ENCODE assay signal across 9 mouse cellular contexts in the genomic region with DNA sequence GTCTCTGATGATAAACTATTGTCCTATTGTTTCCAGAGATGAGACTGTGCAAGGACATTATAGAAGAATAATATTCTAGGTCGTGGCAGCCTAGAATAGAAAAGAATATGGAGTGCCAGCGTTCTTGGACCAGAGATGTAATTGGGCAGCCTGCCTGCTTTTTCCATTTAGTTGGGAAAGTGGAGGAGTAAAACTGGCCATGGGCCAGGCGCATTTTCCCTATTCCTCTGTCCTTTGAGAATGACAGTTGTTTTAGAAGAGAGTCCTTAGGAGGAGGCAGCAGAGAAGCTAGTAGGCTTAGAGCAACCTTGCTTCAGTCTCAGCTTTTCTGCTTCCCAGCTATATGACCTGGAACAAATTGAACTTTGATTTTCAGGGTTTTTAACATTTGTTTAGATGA. TPM values are rescaled to one million over a fixed set of nuclear protein-coding genes. Genes with fewer than 3 reads are reported as not detected.
DNase-seq lines count a peak whose midpoint lies in the region; ATAC-seq lines count a peak whose summit lies in the region.
"Had no signal": no experiment of that assay in that cellular context is flagged by ENCODE, and none has a peak within 500 bp of the region (broad histone marks: within the 10 kb centered on the region; RNA-seq: fewer than 3 reads in every experiment).

No protein-coding gene starts in this region.

- H3K27me3 ChIP-seq in hindbrain, embryonic 15.5 days: no peaks in the 10 kb centered on the region
- no peaks in the 10 kb centered on the region for H3K27me3 ChIP-seq in hindbrain, embryonic 12.5 days
- H3K27me3 ChIP-seq in intestine, embryonic 16.5 days (replicated peaks; ENCODE audit: control insufficient read depth, insufficient read depth, low read length): no peaks in the 10 kb centered on the region
- no peaks in the 10 kb centered on the region for H3K27me3 ChIP-seq in limb, embryonic 15.5 days

- no peak overlapping the region for H3K9ac ChIP-seq in hindbrain, embryonic 15.5 days
- H3K9ac ChIP-seq in hindbrain, embryonic 12.5 days: no peak overlapping the region
- 0 out of 2 replicates have a peak overlapping the region, but pooled peaks have one; percentile 11 for H3K9ac ChIP-seq in intestine, embryonic 16.5 days (ENCODE audit: low read depth, low read length)
- H3K9ac ChIP-seq in limb, embryonic 15.5 days: no peak overlapping the region

- H3K4me3 ChIP-seq in hindbrain, embryonic 15.5 days: no peak overlapping the region
- no peak overlapping the region for H3K4me3 ChIP-seq in hindbrain, embryonic 12.5 days
- H3K4me3 ChIP-seq in intestine, embryonic 16.5 days (ENCODE audit: low read length): no peak overlapping the region
- no peak overlapping the region for H3K4me3 ChIP-seq in limb, embryonic 15.5 days
- H3K4me3 ChIP-seq: erythroblast, embryonic 14.5 days had no signal

- ATAC-seq in hindbrain, embryonic 15.5 days (ENCODE audit: low FRiP score, low read depth): no peak
- ATAC-seq in hindbrain, embryonic 12.5 days (ENCODE audit: low FRiP score): no peak
- ATAC-seq in intestine, embryonic 16.5 days: no peak
- ATAC-seq in limb, embryonic 15.5 days (ENCODE audit: insufficient number of reproducible peaks, low FRiP score, low TSS enrichment, low read depth): no peak

- no peaks in the 10 kb centered on the region for H3K9me3 ChIP-seq in hindbrain, embryonic 15.5 days
- no peaks in the 10 kb centered on the region for H3K9me3 ChIP-seq in hindbrain, embryonic 12.5 days (replicated peaks)
- H3K9me3 ChIP-seq in intestine, embryonic 16.5 days (ENCODE audit: control insufficient read depth, low read length): no peaks in the 10 kb centered on the region
- no peaks in the 10 kb centered on the region for H3K9me3 ChIP-seq in limb, embryonic 15.5 days

- peaks cover 19% of the 10 kb centered on the region for H3K4me1 ChIP-seq in hindbrain, embryonic 15.5 days (replicated peaks)
- peaks cover 17% of the 10 kb centered on the region for H3K4me1 ChIP-seq in hindbrain, embryonic 12.5 days
- H3K4me1 ChIP-seq in intestine, embryonic 16.5 days (ENCODE audit: control insufficient read depth, insufficient read depth, low read length): peaks cover 21% of the 10 kb centered on the region
- H3K4me1 ChIP-seq in limb, embryonic 15.5 days: peaks cover 9% of the 10 kb centered on the region

- peak overlapping the region; percentile 43; the same call in 1 of the 2 replicates for H3K27ac ChIP-seq in hindbrain, embryonic 15.5 days (replicated peaks)
- no peak overlapping the region for H3K27ac ChIP-seq in hindbrain, embryonic 12.5 days
- peak overlapping the region; percentile 51; the same call in 1 of the 2 replicates for H3K27ac ChIP-seq in intestine, embryonic 16.5 days (ENCODE audit: low read length)
- 0 out of 2 replicates have a peak overlapping the region, but pooled peaks have one; percentile 17 for H3K27ac ChIP-seq in limb, embryonic 15.5 days

- no peak overlapping the region for H3K4me2 ChIP-seq in hindbrain, embryonic 15.5 days
- no peak overlapping the region for H3K4me2 ChIP-seq in hindbrain, embryonic 12.5 days (replicated peaks)
- H3K4me2 ChIP-seq in intestine, embryonic 16.5 days (ENCODE audit: low read depth, low read length): 0 out of 2 replicates have a peak overlapping the region, but pooled peaks have one; percentile 2
- no peak overlapping the region for H3K4me2 ChIP-seq in limb, embryonic 15.5 days

- WGBS in hindbrain, embryonic 15.5 days: 40% methylated on average over 3 of the region's 3 CpGs
- 72% methylated on average over 3 of the region's 3 CpGs for WGBS in hindbrain, embryonic 12.5 days
- WGBS in intestine, embryonic 16.5 days: 36% methylated on average over 3 of the region's 3 CpGs
- 41% methylated on average over 3 of the region's 3 CpGs for WGBS in limb, embryonic 15.5 days

- H3K36me3 ChIP-seq in hindbrain, embryonic 15.5 days: no peaks in the 10 kb centered on the region
- no peaks in the 10 kb centered on the region for H3K36me3 ChIP-seq in hindbrain, embryonic 12.5 days
- no peaks in the 10 kb centered on the region for H3K36me3 ChIP-seq in intestine, embryonic 16.5 days (ENCODE audit: control insufficient read depth, insufficient read depth, low read length)
- no peaks in the 10 kb centered on the region for H3K36me3 ChIP-seq in limb, embryonic 15.5 days

- peak; percentile 26 to 59 for DNase-seq in adrenal gland, adult 18-20 months (ENCODE audit: low spot score in 2 of 2)
- peak; percentile 74 to 85 for DNase-seq in cerebellum, postnatal 14 days
- DNase-seq in thymus, postnatal 25 days: no peak
- DNase-seq in T-cell, adult 2 months (ENCODE audit: low spot score): no peak

RNA-seq across cellular contexts. Expression of gene Susd6, which starts 13.6 kb away (rescaled TPM):
- 12.6 and 13.1 TPM in 2 replicates for polyA plus RNA-seq in hindbrain, embryonic 15.5 days (2015; fragmentation: Nextera tagmentation; extraction: Ambion mirVana)
- 18.8 and 19.3 TPM in 2 replicates for polyA plus RNA-seq in hindbrain, embryonic 12.5 days (2016; fragmentation: Nextera tagmentation; extraction: Ambion mirVana)
- 10 to 100 TPM; 48.2 to 56.2 TPM for total RNA-seq in adrenal gland, adult 18-20 months (2021)
- polyA plus RNA-seq in intestine, embryonic 16.5 days (2015; fragmentation: Nextera tagmentation; extraction: Ambion mirVana): 16.4 and 20.0 TPM in 2 replicates
- 18.4 and 19.7 TPM in 2 replicates for polyA plus RNA-seq in limb, embryonic 15.5 days (2015; fragmentation: Nextera tagmentation; extraction: Ambion mirVana)

RNA-seq across cellular contexts. Expression of gene Ccdc177, which starts 43.4 kb away (rescaled TPM):
- 4.0 and 4.4 TPM in 2 replicates for polyA plus RNA-seq in hindbrain, embryonic 15.5 days (2015; fragmentation: Nextera tagmentation; extraction: Ambion mirVana)
- 5.9 and 6.7 TPM in 2 replicates for polyA plus RNA-seq in hindbrain, embryonic 12.5 days (2016; fragmentation: Nextera tagmentation; extraction: Ambion mirVana)
- total RNA-seq in adrenal gland, adult 18-20 months (2021): not detected
- 0.02 and 0.09 TPM in 2 replicates for polyA plus RNA-seq in intestine, embryonic 16.5 days (2015; fragmentation: Nextera tagmentation; extraction: Ambion mirVana)
- polyA plus RNA-seq in limb, embryonic 15.5 days (2015; fragmentation: Nextera tagmentation; extraction: Ambion mirVana): 0.02 and 0.04 TPM in 2 replicates
- polyA plus RNA-seq: erythroblast, embryonic 14.5 days had no signal

Comparison
In these comparisons a context has a peak if more than half of its experiments do, and no peak if none do; other contexts are left out.
1. DNase-seq: peak in adrenal gland, adult 18-20 months (2 of 2) and cerebellum, postnatal 14 days (2 of 2); none in thymus, postnatal 25 days (single experiment) and T-cell, adult 2 months (single experiment).